Mouse (Mus musculus) forelimb bud, embryonic 11.5 days (tissue): ENCODE measurements at regions not wholly inside any gene's neighbourhood (a gene's known extent, or its start where the extent isn't known, plus 50 kb on each side); places are given as distances from the start of the nearest gene placed in this dataset.
A peak's percentile ranks its signal among the peaks of the same experiment; 100 is the strongest.

ENCODE experiments used
- DNase-seq: peaks from one replicate; pipeline ENCODE4 v3.0.0-alpha.2; 2012; ENCODE audit warnings: low read depth, low spot score

GRCm38 (mm10) chr5:141054991-141055390 is 54.6 kb upstream of the Card11 start:
- no peak for DNase-seq

GRCm38 (mm10) chr5:141055596-141056343 is 55.4 kb upstream of the Card11 start:
- peak; percentile 4 for DNase-seq

- no peak for DNase-seq
Measured at GRCm38 (mm10) chr5:141058141-141058540, 57.8 kb upstream of the Card11 start.

GRCm38 (mm10) chr5:141058863-141059262 is 58.5 kb upstream of the Card11 start:
- no peak for DNase-seq

- no peak for DNase-seq
Measured at GRCm38 (mm10) chr5:141062144-141062543, 61.8 kb upstream of the Card11 start.

- DNase-seq, result no peak
Measured at GRCm38 (mm10) chr5:141067561-141067960, 67.2 kb upstream of the Card11 start.

GRCm38 (mm10) chr5:141074457-141074856 is 74.1 kb upstream of the Card11 start:
- no peak for DNase-seq

- DNase-seq, result no peak
Measured at GRCm38 (mm10) chr5:141076158-141076557, 75.8 kb upstream of the Card11 start.

GRCm38 (mm10) chr5:141076942-141077341 is 76.6 kb upstream of the Card11 start:
- DNase-seq, result no peak

GRCm38 (mm10) chr5:141080896-141081295 is 80.5 kb upstream of the Card11 start:
- DNase-seq, result no peak

GRCm38 (mm10) chr5:141084056-141084730 is 83.8 kb upstream of the Card11 start:
- DNase-seq, result no peak

- no peak for DNase-seq
Measured at GRCm38 (mm10) chr5:141084746-141085145, 84.4 kb upstream of the Card11 start.

GRCm38 (mm10) chr5:141091676-141092075 is 91.3 kb upstream of the Card11 start:
- no peak for DNase-seq

- DNase-seq, result peak; percentile 24
Measured at GRCm38 (mm10) chr5:141093641-141094040, 93.3 kb upstream of the Card11 start.

GRCm38 (mm10) chr5:141097878-141098277 is 97.5 kb upstream of the Card11 start:
- DNase-seq, result peak; percentile 26

- no peak for DNase-seq
Measured at GRCm38 (mm10) chr5:141111666-141112065, 111.3 kb upstream of the Card11 start.

- DNase-seq, result no peak
Measured at GRCm38 (mm10) chr5:141115273-141115904, 115.0 kb upstream of the Card11 start.

- DNase-seq, result no peak
Measured at GRCm38 (mm10) chr5:141115963-141116362, 115.6 kb upstream of the Card11 start.

GRCm38 (mm10) chr5:141125870-141126269 is 115.4 kb upstream of the Sdk1 start:
- no peak for DNase-seq

GRCm38 (mm10) chr5:141126536-141126935 is 114.8 kb upstream of the Sdk1 start:
- DNase-seq, result no peak

GRCm38 (mm10) chr5:141131036-141131435 is 110.3 kb upstream of the Sdk1 start:
- DNase-seq, result no peak

GRCm38 (mm10) chr5:141131906-141132305 is 109.4 kb upstream of the Sdk1 start:
- no peak for DNase-seq

- DNase-seq, result no peak
Measured at GRCm38 (mm10) chr5:141136239-141136638, 105.1 kb upstream of the Sdk1 start.
